Mouse (Mus musculus) urinary bladder, postnatal 25 days (tissue): ENCODE data around the gene Kctd20.
"Not testable (repeated sequence)": the region's sequence is repeated elsewhere in the genome, so short reads cannot be mapped to it uniquely, and the experiment has no call there.

Experiments
- DNase-seq: peaks from one replicate; pipeline ENCODE4 v3.0.0; 2022; ENCODE audit warnings: low spot score

Gene Kctd20

GRCm38 (mm10) chr17:28986833-28987232 lies 35.1 kb downstream of the Kctd20 start:
- DNase-seq: no peak

GRCm38 (mm10) chr17:28987713-28988112 lies 36.0 kb downstream of the Kctd20 start:
- no peak for DNase-seq

GRCm38 (mm10) chr17:28988291-28988690 lies 36.5 kb downstream of the Kctd20 start:
- DNase-seq: no peak

GRCm38 (mm10) chr17:28988996-28989395 lies 37.2 kb downstream of the Kctd20 start:
- no peak for DNase-seq

- DNase-seq: no peak
Observed at GRCm38 (mm10) chr17:28990060-28990459, 38.3 kb downstream of the Kctd20 start.

- no peak for DNase-seq
Observed at GRCm38 (mm10) chr17:28991286-28991685, 39.5 kb downstream of the Kctd20 start.

- DNase-seq: no peak
Observed at GRCm38 (mm10) chr17:28992105-28992504, 40.4 kb downstream of the Kctd20 start.

GRCm38 (mm10) chr17:28993004-28993403 lies 41.3 kb downstream of the Kctd20 start:
- DNase-seq: not testable (repeated sequence)

GRCm38 (mm10) chr17:28994615-28995014 lies 42.9 kb downstream of the Kctd20 start:
- no peak for DNase-seq

GRCm38 (mm10) chr17:29000465-29000864 lies 48.7 kb downstream of the Kctd20 start:
- no peak for DNase-seq

GRCm38 (mm10) chr17:29003740-29004139 lies 52.0 kb downstream of the Kctd20 start:
- DNase-seq: no peak

- no peak for DNase-seq
Observed at GRCm38 (mm10) chr17:29005002-29005401, 53.3 kb downstream of the Kctd20 start.

GRCm38 (mm10) chr17:29006812-29007211 lies 55.1 kb downstream of the Kctd20 start:
- DNase-seq: no peak

GRCm38 (mm10) chr17:29007243-29007640 lies 55.5 kb downstream of the Kctd20 start:
- DNase-seq: no peak

GRCm38 (mm10) chr17:29007641-29008325 lies 56.0 kb downstream of the Kctd20 start, which contains the start of gene Stk38:
Gene Stk38 (minus strand): TSS chr17:29007995.
- DNase-seq: peak; percentile 95

- DNase-seq: no peak
Observed at GRCm38 (mm10) chr17:29008326-29008650, 56.5 kb downstream of the Kctd20 start.

GRCm38 (mm10) chr17:29009181-29009580 lies 57.4 kb downstream of the Kctd20 start:
- DNase-seq: no peak

GRCm38 (mm10) chr17:29014235-29014634 lies 62.5 kb downstream of the Kctd20 start:
- DNase-seq: no peak

GRCm38 (mm10) chr17:29015638-29016037 lies 63.9 kb downstream of the Kctd20 start:
- no peak for DNase-seq

- DNase-seq: no peak
Observed at GRCm38 (mm10) chr17:29016705-29017104, 65.0 kb downstream of the Kctd20 start.

GRCm38 (mm10) chr17:29018292-29018984 lies 66.7 kb downstream of the Kctd20 start:
- DNase-seq: no peak
